Mouse (Mus musculus) limb, embryonic 15.5 days (tissue): Measurements from ENCODE around the gene Arfgef3. TPM values are rescaled to one million over a fixed set of nuclear protein-coding genes. Genes with fewer than 3 reads are reported as not detected.
"Not testable (repeated sequence)": the region's sequence is repeated elsewhere in the genome, so short reads cannot be mapped to it uniquely, and the experiment has no call there.

Source experiments
- ATAC-seq: fragments of 200-750 bp; cut with Nextera tagmentation; 2 replicates; pipeline ENCODE4 v1.8.0; 2017; ENCODE audit warnings: low read depth, moderate TSS enrichment; ENCODE audit not compliant: insufficient number of reproducible peaks, low FRiP score, low TSS enrichment
- H3K27ac ChIP-seq: fragments of 300-500 bp; sonication (generic); 2 replicates; pipeline ENCODE4 v1.5.1; 2015; ENCODE audit warnings: moderate library complexity, mild to moderate bottlenecking, inconsistent platforms
- H3K27me3 ChIP-seq: fragments of 300-500 bp; sonication (generic); 2 replicates; pipeline ENCODE4 v1.6.1; 2015; ENCODE audit warnings: inconsistent platforms
- H3K36me3 ChIP-seq: fragments of 300-500 bp; sonication (generic); 2 replicates; pipeline ENCODE4 v1.6.1; 2015; ENCODE audit warnings: inconsistent platforms
- H3K4me1 ChIP-seq: fragments of 300-500 bp; sonication (generic); 2 replicates; pipeline ENCODE4 v1.6.1; 2015; ENCODE audit warnings: inconsistent platforms
- H3K4me2 ChIP-seq: fragments of 300-500 bp; sonication (generic); 2 replicates; pipeline ENCODE4 v1.6.1; 2015; ENCODE audit warnings: mild to moderate bottlenecking, inconsistent platforms
- H3K4me3 ChIP-seq: fragments of 300-500 bp; sonication (generic); 2 replicates; pipeline ENCODE4 v1.5.1; 2015; ENCODE audit warnings: mild to moderate bottlenecking, inconsistent platforms
- H3K9ac ChIP-seq: fragments of 300-500 bp; sonication (generic); 2 replicates; pipeline ENCODE4 v1.6.1; 2015; ENCODE audit warnings: inconsistent platforms
- H3K9me3 ChIP-seq: fragments of 300-500 bp; sonication (generic); 2 replicates; pipeline ENCODE4 v1.6.1; 2016; ENCODE audit warnings: inconsistent platforms
- WGBS: fragments of 180-500 bp; shearing (Covaris S2); methylation state at CpG from one replicate; pipeline ENCODE4 v1.1.7; 2015; 5-methylcytosine and 5-hydroxymethylcytosine counted together
- polyA plus RNA-seq: library from polyadenylated mRNA; unstranded; fragments of >200 nt; fragmentation: Nextera tagmentation; extraction: Ambion mirVana; gene quantifications from 2 replicates; pipeline ENCODE4 v1.2.1, GENCODE M21; 2015

The Arfgef3 gene
- polyA plus RNA-seq, 1 experiment from 2014 or later: 1.2 TPM

GRCm38 (mm10) chr10:18634405-18634985 is 109.3 kb downstream of the Arfgef3 start:
- no peak overlapping the region for H3K9ac ChIP-seq

GRCm38 (mm10) chr10:18630498-18630897 is 113.3 kb downstream of the Arfgef3 start:
- WGBS: 72% methylated on average over 8 of the region's 8 CpGs
- H3K4me2 ChIP-seq: no peak overlapping the region
- ATAC-seq: no peak
- H3K9me3 ChIP-seq: no peaks in the 10 kb centered on the region
- no peaks in the 10 kb centered on the region for H3K36me3 ChIP-seq
- H3K4me1 ChIP-seq: no peaks in the 10 kb centered on the region
- no peak overlapping the region for H3K27ac ChIP-seq
- H3K9ac ChIP-seq: no peak overlapping the region
- H3K4me3 ChIP-seq: no peak overlapping the region
- H3K27me3 ChIP-seq: no peaks in the 10 kb centered on the region

More at GRCm38 (mm10) chr10:18634405-18634985, 109.3 kb downstream of the Arfgef3 start:
- H3K36me3 ChIP-seq: no peaks in the 10 kb centered on the region
- H3K4me3 ChIP-seq: no peak overlapping the region
- no peaks in the 10 kb centered on the region for H3K4me1 ChIP-seq
- H3K27me3 ChIP-seq: no peaks in the 10 kb centered on the region
- H3K4me2 ChIP-seq: no peak overlapping the region
- no peak for ATAC-seq
- no peaks in the 10 kb centered on the region for H3K9me3 ChIP-seq
- WGBS: 73% methylated on average over 7 of the region's 7 CpGs
- H3K27ac ChIP-seq: no peak overlapping the region

GRCm38 (mm10) chr10:18627530-18627929 is 116.2 kb downstream of the Arfgef3 start:
- WGBS: 73% methylated on average over 6 of the region's 6 CpGs
- H3K27ac ChIP-seq: no peak overlapping the region
- no peaks in the 10 kb centered on the region for H3K36me3 ChIP-seq
- no peak overlapping the region for H3K4me3 ChIP-seq
- H3K9ac ChIP-seq: no peak overlapping the region
- no peak for ATAC-seq
- no peak overlapping the region for H3K4me2 ChIP-seq
- H3K27me3 ChIP-seq: no peaks in the 10 kb centered on the region
- no peaks in the 10 kb centered on the region for H3K4me1 ChIP-seq
- H3K9me3 ChIP-seq: no peaks in the 10 kb centered on the region

GRCm38 (mm10) chr10:18612796-18613195 is 131.0 kb downstream of the Arfgef3 start:
- 88% methylated on average over 2 of the region's 2 CpGs for WGBS
- Histone ChIP-seq H3K4me3 (no peak overlapping the region), H3K9me3 (no peaks in the 10 kb centered on the region), H3K36me3 (no peaks in the 10 kb centered on the region), H3K9ac (no peak overlapping the region), H3K4me1 (no peaks in the 10 kb centered on the region), H3K27me3 (no peaks in the 10 kb centered on the region), H3K27ac (no peak overlapping the region), H3K4me2 (no peak overlapping the region)
- ATAC-seq: no peak

GRCm38 (mm10) chr10:18604827-18605535 is 138.8 kb downstream of the Arfgef3 start:
- H3K9me3 ChIP-seq, ATAC-seq, H3K4me3 ChIP-seq, H3K27me3 ChIP-seq, H3K9ac ChIP-seq, H3K4me2 ChIP-seq, H3K4me1 ChIP-seq, H3K27ac ChIP-seq, H3K36me3 ChIP-seq: not testable (repeated sequence)
- 56% methylated on average over 5 of the region's 5 CpGs for WGBS

- no peak overlapping the region for H3K27ac ChIP-seq
- no peaks in the 10 kb centered on the region for H3K4me1 ChIP-seq
- H3K4me2 ChIP-seq: no peak overlapping the region
- 22% methylated on average over 4 of the region's 4 CpGs for WGBS
- no peak for ATAC-seq
- no peak overlapping the region for H3K4me3 ChIP-seq
- no peaks in the 10 kb centered on the region for H3K9me3 ChIP-seq
- no peak overlapping the region for H3K9ac ChIP-seq
- H3K27me3 ChIP-seq: no peaks in the 10 kb centered on the region
- H3K36me3 ChIP-seq: no peaks in the 10 kb centered on the region
These were observed 141.7 kb downstream of the Arfgef3 start for GRCm38 (mm10) chr10:18602030-18602429.

GRCm38 (mm10) chr10:18597601-18598000 is 146.1 kb downstream of the Arfgef3 start:
- no peak overlapping the region for H3K4me3 ChIP-seq
- no peaks in the 10 kb centered on the region for H3K9me3 ChIP-seq
- H3K27ac ChIP-seq: no peak overlapping the region
- WGBS: 86% methylated on average over 6 of the region's 6 CpGs
- H3K4me2 ChIP-seq: no peak overlapping the region
- H3K36me3 ChIP-seq: no peaks in the 10 kb centered on the region
- ATAC-seq: no peak
- no peak overlapping the region for H3K9ac ChIP-seq
- no peaks in the 10 kb centered on the region for H3K27me3 ChIP-seq
- H3K4me1 ChIP-seq: no peaks in the 10 kb centered on the region

GRCm38 (mm10) chr10:18589455-18589854 is 154.3 kb downstream of the Arfgef3 start:
- no peak overlapping the region for H3K27ac ChIP-seq
- no peak overlapping the region for H3K4me2 ChIP-seq
- no peaks in the 10 kb centered on the region for H3K4me1 ChIP-seq
- H3K9me3 ChIP-seq: no peaks in the 10 kb centered on the region
- no peak for ATAC-seq
- no peaks in the 10 kb centered on the region for H3K27me3 ChIP-seq
- H3K9ac ChIP-seq: no peak overlapping the region
- no peaks in the 10 kb centered on the region for H3K36me3 ChIP-seq
- no peak overlapping the region for H3K4me3 ChIP-seq
- WGBS: 81% methylated on average over 5 of the region's 5 CpGs

GRCm38 (mm10) chr10:18584188-18584587 is 159.6 kb downstream of the Arfgef3 start:
- Histone ChIP-seq H3K27me3 (no peaks in the 10 kb centered on the region), H3K9ac (no peak overlapping the region), H3K9me3 (no peaks in the 10 kb centered on the region), H3K4me1 (no peaks in the 10 kb centered on the region), H3K4me2 (no peak overlapping the region), H3K27ac (no peak overlapping the region), H3K4me3 (no peak overlapping the region), H3K36me3 (no peaks in the 10 kb centered on the region)
- ATAC-seq: no peak
- WGBS: 38% methylated on average over 7 of the region's 7 CpGs

- 48% methylated on average over 2 of the region's 2 CpGs for WGBS
- no peak for ATAC-seq
- no peaks in the 10 kb centered on the region for H3K4me1 ChIP-seq
- no peak overlapping the region for H3K9ac ChIP-seq
- H3K4me2 ChIP-seq: no peak overlapping the region
- H3K27me3 ChIP-seq: no peaks in the 10 kb centered on the region
- H3K9me3 ChIP-seq: no peaks in the 10 kb centered on the region
- H3K27ac ChIP-seq: no peak overlapping the region
- H3K4me3 ChIP-seq: no peak overlapping the region
- no peaks in the 10 kb centered on the region for H3K36me3 ChIP-seq
These were observed 171.2 kb downstream of the Arfgef3 start for GRCm38 (mm10) chr10:18572581-18572980.

- WGBS: 5% methylated on average over 4 of the region's 4 CpGs
- no peak overlapping the region for H3K9ac ChIP-seq
- no peak for ATAC-seq
- no peak overlapping the region for H3K4me3 ChIP-seq
- no peak overlapping the region for H3K4me2 ChIP-seq
- no peaks in the 10 kb centered on the region for H3K4me1 ChIP-seq
- H3K9me3 ChIP-seq: no peaks in the 10 kb centered on the region
- H3K27me3 ChIP-seq: no peaks in the 10 kb centered on the region
- H3K27ac ChIP-seq: no peak overlapping the region
- no peaks in the 10 kb centered on the region for H3K36me3 ChIP-seq
These were observed 180.8 kb downstream of the Arfgef3 start for GRCm38 (mm10) chr10:18562940-18563339.

GRCm38 (mm10) chr10:18561445-18561844 is 182.3 kb downstream of the Arfgef3 start:
- no peaks in the 10 kb centered on the region for H3K9me3 ChIP-seq
- no peak overlapping the region for H3K4me3 ChIP-seq
- H3K4me1 ChIP-seq: no peaks in the 10 kb centered on the region
- no peak overlapping the region for H3K4me2 ChIP-seq
- no peak overlapping the region for H3K9ac ChIP-seq
- H3K27ac ChIP-seq: no peak overlapping the region
- H3K36me3 ChIP-seq: no peaks in the 10 kb centered on the region
- no peaks in the 10 kb centered on the region for H3K27me3 ChIP-seq
- no peak for ATAC-seq
- WGBS: 47% methylated on average over 5 of the region's 5 CpGs
